Mouse (Mus musculus): ENCODE measurements around the gene Sept11. TPM values are rescaled to one million over a fixed set of nuclear protein-coding genes. Genes with fewer than 3 reads are reported as not detected.

Sept11 gene
- polyA plus RNA-seq, 1 experiment from 2014 or later = 143 TPM

GRCm38 (mm10) chr5:93103603-93104002, 10.4 kb downstream of the Sept11 start:
- Histone ChIP-seq H3K4me3 (ENCODE audit: low read depth, low read length) (no peak overlapping the region), H3K9me3 (replicated peaks; ENCODE audit: control insufficient read depth, low read length, poor library complexity, severe bottlenecking) (no peaks in the 10 kb centered on the region), H3K27ac (ENCODE audit: low read length) (no peak overlapping the region), H3K27me3 (ENCODE audit: control insufficient read depth, insufficient read depth, low read depth, low read length) (no peaks in the 10 kb centered on the region), H3K9ac (ENCODE audit: low read depth, low read length) (no peak overlapping the region), H3K36me3 (ENCODE audit: control insufficient read depth, insufficient read depth, low read length) (0 out of 2 replicates have a peak, but pooled peaks cover 2% of the 10 kb centered on the region), H3K4me1 (ENCODE audit: control insufficient read depth, insufficient read depth, low read length) (peaks cover 2% of the 10 kb centered on the region; the same call in 1 of the 2 replicates), H3K4me2 (ENCODE audit: low read length) (no peak overlapping the region)
- ATAC-seq = no peak
- 87% methylated on average over 8 of the region's 8 CpGs for WGBS

- 91% methylated on average over 3 of the region's 5 CpGs for WGBS
Observed at GRCm38 (mm10) chr5:93104987-93105823, 12.0 kb downstream of the Sept11 start.

GRCm38 (mm10) chr5:93106048-93106447, 12.8 kb downstream of the Sept11 start:
- no peaks in the 10 kb centered on the region for H3K4me1 ChIP-seq (ENCODE audit: control insufficient read depth, insufficient read depth, low read length)
- no peak overlapping the region for H3K27ac ChIP-seq (ENCODE audit: low read length)
- no peaks in the 10 kb centered on the region for H3K9me3 ChIP-seq (replicated peaks; ENCODE audit: control insufficient read depth, low read length, poor library complexity, severe bottlenecking)
- 0 out of 2 replicates have a peak, but pooled peaks cover 2% of the 10 kb centered on the region for H3K36me3 ChIP-seq (ENCODE audit: control insufficient read depth, insufficient read depth, low read length)
- no peaks in the 10 kb centered on the region for H3K27me3 ChIP-seq (ENCODE audit: control insufficient read depth, insufficient read depth, low read depth, low read length)
- H3K4me2 ChIP-seq (ENCODE audit: low read length) = no peak overlapping the region
- WGBS = 97% methylated on average over 4 of the region's 4 CpGs
- H3K9ac ChIP-seq (ENCODE audit: low read depth, low read length) = no peak overlapping the region
- ATAC-seq = no peak
- H3K4me3 ChIP-seq (ENCODE audit: low read depth, low read length) = no peak overlapping the region

More at GRCm38 (mm10) chr5:93104987-93105823, 12.0 kb downstream of the Sept11 start:
- Histone ChIP-seq H3K9me3 (replicated peaks; ENCODE audit: control insufficient read depth, low read length, poor library complexity, severe bottlenecking) (no peaks in the 10 kb centered on the region), H3K27ac (ENCODE audit: low read length) (no peak overlapping the region), H3K4me1 (ENCODE audit: control insufficient read depth, insufficient read depth, low read length) (no peaks in the 10 kb centered on the region), H3K4me3 (ENCODE audit: low read depth, low read length) (no peak overlapping the region), H3K36me3 (ENCODE audit: control insufficient read depth, insufficient read depth, low read length) (0 out of 2 replicates have a peak, but pooled peaks cover 2% of the 10 kb centered on the region), H3K27me3 (ENCODE audit: control insufficient read depth, insufficient read depth, low read depth, low read length) (no peaks in the 10 kb centered on the region), H3K4me2 (ENCODE audit: low read length) (no peak overlapping the region), H3K9ac (ENCODE audit: low read depth, low read length) (no peak overlapping the region)
- no peak for ATAC-seq

GRCm38 (mm10) chr5:93108703-93109102, 15.5 kb downstream of the Sept11 start:
- H3K9me3 ChIP-seq (replicated peaks; ENCODE audit: control insufficient read depth, low read length, poor library complexity, severe bottlenecking) = no peaks in the 10 kb centered on the region

GRCm38 (mm10) chr5:93109555-93109954, 16.3 kb downstream of the Sept11 start:
- Histone ChIP-seq H3K4me1 (ENCODE audit: control insufficient read depth, insufficient read depth, low read length) (no peaks in the 10 kb centered on the region), H3K27me3 (ENCODE audit: control insufficient read depth, insufficient read depth, low read depth, low read length) (no peaks in the 10 kb centered on the region), H3K27ac (ENCODE audit: low read length) (no peak overlapping the region), H3K9me3 (replicated peaks; ENCODE audit: control insufficient read depth, low read length, poor library complexity, severe bottlenecking) (no peaks in the 10 kb centered on the region), H3K9ac (ENCODE audit: low read depth, low read length) (no peak overlapping the region), H3K4me3 (ENCODE audit: low read depth, low read length) (no peak overlapping the region), H3K4me2 (ENCODE audit: low read length) (no peak overlapping the region), H3K36me3 (ENCODE audit: control insufficient read depth, insufficient read depth, low read length) (no peaks in the 10 kb centered on the region)
- WGBS = 89% methylated on average over 2 of the region's 2 CpGs
- no peak for ATAC-seq

More at GRCm38 (mm10) chr5:93108703-93109102, 15.5 kb downstream of the Sept11 start:
- no peak for ATAC-seq
- no peaks in the 10 kb centered on the region for H3K27me3 ChIP-seq (ENCODE audit: control insufficient read depth, insufficient read depth, low read depth, low read length)
- no peak overlapping the region for H3K4me2 ChIP-seq (ENCODE audit: low read length)
- no peaks in the 10 kb centered on the region for H3K4me1 ChIP-seq (ENCODE audit: control insufficient read depth, insufficient read depth, low read length)
- H3K27ac ChIP-seq (ENCODE audit: low read length) = no peak overlapping the region
- no peak overlapping the region for H3K4me3 ChIP-seq (ENCODE audit: low read depth, low read length)
- 98% methylated on average over 4 of the region's 4 CpGs for WGBS
- no peaks in the 10 kb centered on the region for H3K36me3 ChIP-seq (ENCODE audit: control insufficient read depth, insufficient read depth, low read length)
- H3K9ac ChIP-seq (ENCODE audit: low read depth, low read length) = no peak overlapping the region

GRCm38 (mm10) chr5:93112290-93112689, 19.1 kb downstream of the Sept11 start:
- 98% methylated on average over 3 of the region's 3 CpGs for WGBS
- Histone ChIP-seq H3K4me1 (ENCODE audit: control insufficient read depth, insufficient read depth, low read length) (0 out of 2 replicates have a peak, but pooled peaks cover 4% of the 10 kb centered on the region), H3K9me3 (replicated peaks; ENCODE audit: control insufficient read depth, low read length, poor library complexity, severe bottlenecking) (no peaks in the 10 kb centered on the region), H3K27me3 (ENCODE audit: control insufficient read depth, insufficient read depth, low read depth, low read length) (no peaks in the 10 kb centered on the region), H3K4me3 (ENCODE audit: low read depth, low read length) (no peak overlapping the region), H3K4me2 (ENCODE audit: low read length) (no peak overlapping the region), H3K36me3 (ENCODE audit: control insufficient read depth, insufficient read depth, low read length) (no peaks in the 10 kb centered on the region), H3K9ac (ENCODE audit: low read depth, low read length) (no peak overlapping the region), H3K27ac (ENCODE audit: low read length) (no peak overlapping the region)
- no peak for ATAC-seq

GRCm38 (mm10) chr5:93113517-93113916, 20.3 kb downstream of the Sept11 start:
- H3K9me3 ChIP-seq (replicated peaks; ENCODE audit: control insufficient read depth, low read length, poor library complexity, severe bottlenecking) = no peaks in the 10 kb centered on the region
- no peak overlapping the region for H3K4me2 ChIP-seq (ENCODE audit: low read length)
- H3K9ac ChIP-seq (ENCODE audit: low read depth, low read length) = no peak overlapping the region
- 0 out of 2 replicates have a peak, but pooled peaks cover 4% of the 10 kb centered on the region for H3K4me1 ChIP-seq (ENCODE audit: control insufficient read depth, insufficient read depth, low read length)
- H3K27ac ChIP-seq (ENCODE audit: low read length) = no peak overlapping the region
- H3K27me3 ChIP-seq (ENCODE audit: control insufficient read depth, insufficient read depth, low read depth, low read length) = no peaks in the 10 kb centered on the region
- WGBS = 90% methylated on average over 5 of the region's 5 CpGs
- ATAC-seq = no peak
- H3K36me3 ChIP-seq (ENCODE audit: control insufficient read depth, insufficient read depth, low read length) = no peaks in the 10 kb centered on the region
- H3K4me3 ChIP-seq (ENCODE audit: low read depth, low read length) = no peak overlapping the region

- H3K4me3 ChIP-seq (ENCODE audit: low read depth, low read length) = no peak overlapping the region
Observed at GRCm38 (mm10) chr5:93114515-93114914, 21.3 kb downstream of the Sept11 start.

GRCm38 (mm10) chr5:93115059-93115458, 21.8 kb downstream of the Sept11 start:
- no peak for ATAC-seq

More at GRCm38 (mm10) chr5:93114515-93114914, 21.3 kb downstream of the Sept11 start:
- H3K9me3 ChIP-seq (replicated peaks; ENCODE audit: control insufficient read depth, low read length, poor library complexity, severe bottlenecking) = no peaks in the 10 kb centered on the region
- H3K4me2 ChIP-seq (ENCODE audit: low read length) = no peak overlapping the region
- H3K27me3 ChIP-seq (ENCODE audit: control insufficient read depth, insufficient read depth, low read depth, low read length) = no peaks in the 10 kb centered on the region
- no peak for ATAC-seq
- no peak overlapping the region for H3K27ac ChIP-seq (ENCODE audit: low read length)
- H3K9ac ChIP-seq (ENCODE audit: low read depth, low read length) = no peak overlapping the region
- 87% methylated on average over 6 of the region's 6 CpGs for WGBS
- H3K36me3 ChIP-seq (ENCODE audit: control insufficient read depth, insufficient read depth, low read length) = no peaks in the 10 kb centered on the region
- H3K4me1 ChIP-seq (ENCODE audit: control insufficient read depth, insufficient read depth, low read length) = 0 out of 2 replicates have a peak, but pooled peaks cover 4% of the 10 kb centered on the region

More at GRCm38 (mm10) chr5:93115059-93115458, 21.8 kb downstream of the Sept11 start:
- Histone ChIP-seq H3K9ac (ENCODE audit: low read depth, low read length) (no peak overlapping the region), H3K27ac (ENCODE audit: low read length) (no peak overlapping the region), H3K4me2 (ENCODE audit: low read length) (no peak overlapping the region), H3K4me3 (ENCODE audit: low read depth, low read length) (no peak overlapping the region), H3K36me3 (ENCODE audit: control insufficient read depth, insufficient read depth, low read length) (no peaks in the 10 kb centered on the region), H3K4me1 (ENCODE audit: control insufficient read depth, insufficient read depth, low read length) (0 out of 2 replicates have a peak, but pooled peaks cover 4% of the 10 kb centered on the region), H3K27me3 (ENCODE audit: control insufficient read depth, insufficient read depth, low read depth, low read length) (no peaks in the 10 kb centered on the region), H3K9me3 (replicated peaks; ENCODE audit: control insufficient read depth, low read length, poor library complexity, severe bottlenecking) (no peaks in the 10 kb centered on the region)
- 91% methylated on average over 6 of the region's 6 CpGs for whole genome bisulfite sequencing
